Mouse (Mus musculus): ENCODE results near the gene Selenov. TPM values are rescaled to one million over a fixed set of nuclear protein-coding genes. Genes with fewer than 3 reads are reported as not detected.
"Not testable (repeated sequence)": the region's sequence is repeated elsewhere in the genome, so short reads cannot be mapped to it uniquely, and the experiment has no call there.

Selenov gene
- polyA plus RNA-seq, 1 experiment from 2014 or later, result 0.13 TPM

- Histone ChIP-seq H3K4me1 (no peaks in the 10 kb centered on the region), H3K9me3 (replicated peaks) (no peaks in the 10 kb centered on the region), H3K36me3 (no peaks in the 10 kb centered on the region), H3K27ac (replicated peaks) (no peak overlapping the region), H3K4me3 (replicated peaks) (no peak overlapping the region), H3K4me2 (replicated peaks) (no peak overlapping the region), H3K9ac (no peak overlapping the region), H3K27me3 (no peaks in the 10 kb centered on the region)
- WGBS, result 48% methylated on average over 5 of the region's 5 CpGs
- ATAC-seq (ENCODE audit: insufficient number of reproducible peaks, low FRiP score, low TSS enrichment, low read depth), result no peak
These were observed 28.1 kb downstream of the Selenov start for GRCm38 (mm10) chr7:28262861-28263260.

GRCm38 (mm10) chr7:28255476-28255875, 35.5 kb downstream of the Selenov start:
- Histone ChIP-seq H3K27ac (replicated peaks) (no peak overlapping the region), H3K4me1 (no peaks in the 10 kb centered on the region), H3K36me3 (no peaks in the 10 kb centered on the region), H3K4me2 (replicated peaks) (no peak overlapping the region), H3K9me3 (replicated peaks) (no peaks in the 10 kb centered on the region), H3K9ac (no peak overlapping the region), H3K27me3 (no peaks in the 10 kb centered on the region), H3K4me3 (replicated peaks) (no peak overlapping the region)
- ATAC-seq (ENCODE audit: insufficient number of reproducible peaks, low FRiP score, low TSS enrichment, low read depth), result no peak
- 86% methylated on average over 6 of the region's 6 CpGs for WGBS

GRCm38 (mm10) chr7:28254591-28254990, 36.4 kb downstream of the Selenov start:
- Histone ChIP-seq H3K9me3 (replicated peaks) (no peaks in the 10 kb centered on the region), H3K4me3 (replicated peaks) (no peak overlapping the region), H3K27me3 (no peaks in the 10 kb centered on the region), H3K4me2 (replicated peaks) (no peak overlapping the region), H3K27ac (replicated peaks) (no peak overlapping the region), H3K9ac (no peak overlapping the region), H3K36me3 (no peaks in the 10 kb centered on the region), H3K4me1 (no peaks in the 10 kb centered on the region)
- ATAC-seq (ENCODE audit: insufficient number of reproducible peaks, low FRiP score, low TSS enrichment, low read depth), result no peak
- 91% methylated on average over 6 of the region's 6 CpGs for WGBS

- no peaks in the 10 kb centered on the region for H3K9me3 ChIP-seq (replicated peaks)
- no peaks in the 10 kb centered on the region for H3K27me3 ChIP-seq
- no peak overlapping the region for H3K4me3 ChIP-seq (replicated peaks)
- H3K4me2 ChIP-seq (replicated peaks), result no peak overlapping the region
- no peak for ATAC-seq (ENCODE audit: insufficient number of reproducible peaks, low FRiP score, low TSS enrichment, low read depth)
- H3K4me1 ChIP-seq, result no peaks in the 10 kb centered on the region
- no peaks in the 10 kb centered on the region for H3K36me3 ChIP-seq
- no peak overlapping the region for H3K9ac ChIP-seq
- no peak overlapping the region for H3K27ac ChIP-seq (replicated peaks)
- WGBS, result 93% methylated on average over 17 of the region's 17 CpGs
These were observed 39.0 kb downstream of the Selenov start for GRCm38 (mm10) chr7:28251976-28252375.

GRCm38 (mm10) chr7:28248957-28249356, 42.0 kb downstream of the Selenov start:
- ATAC-seq (ENCODE audit: insufficient number of reproducible peaks, low FRiP score, low TSS enrichment, low read depth), result no peak
- no peaks in the 10 kb centered on the region for H3K36me3 ChIP-seq
- WGBS, result 96% methylated on average over 3 of the region's 3 CpGs
- no peaks in the 10 kb centered on the region for H3K9me3 ChIP-seq (replicated peaks)
- no peak overlapping the region for H3K4me3 ChIP-seq (replicated peaks)
- H3K9ac ChIP-seq, result no peak overlapping the region
- H3K27ac ChIP-seq (replicated peaks), result no peak overlapping the region
- no peaks in the 10 kb centered on the region for H3K4me1 ChIP-seq
- no peak overlapping the region for H3K4me2 ChIP-seq (replicated peaks)
- no peaks in the 10 kb centered on the region for H3K27me3 ChIP-seq

- not testable (repeated sequence) for H3K9ac ChIP-seq; ATAC-seq (ENCODE audit: insufficient number of reproducible peaks, low FRiP score, low TSS enrichment, low read depth); H3K36me3 ChIP-seq; H3K4me1 ChIP-seq; H3K9me3 ChIP-seq (replicated peaks); H3K4me3 ChIP-seq (replicated peaks); H3K4me2 ChIP-seq (replicated peaks); H3K27me3 ChIP-seq; H3K27ac ChIP-seq (replicated peaks)
- WGBS, result 66% methylated on average over 2 of the region's 2 CpGs
These were observed 47.0 kb downstream of the Selenov start for GRCm38 (mm10) chr7:28243943-28244342.

Other genes with a start within 250 kb of the Selenov start
- 288 and 301 TPM in 2 replicates for gene Psmc4, start 241.1 kb downstream of the Selenov start, polyA plus RNA-seq (2015; fragmentation: Nextera tagmentation; extraction: Ambion mirVana)
- gene Fcgbp, start 219.9 kb downstream of the Selenov start, polyA plus RNA-seq (2015; fragmentation: Nextera tagmentation; extraction: Ambion mirVana), result 0.49 and 0.69 TPM in 2 replicates
- 0.03 and 0.05 TPM in 2 replicates for gene 9530053A07Rik, start 161.7 kb downstream of the Selenov start, polyA plus RNA-seq (2015; fragmentation: Nextera tagmentation; extraction: Ambion mirVana)
- 114 and 116 TPM in 2 replicates for gene Fbl, start 121.5 kb downstream of the Selenov start, polyA plus RNA-seq (2015; fragmentation: Nextera tagmentation; extraction: Ambion mirVana)
- 14.9 and 15.2 TPM in 2 replicates for gene Dyrk1b, start 111.7 kb downstream of the Selenov start, polyA plus RNA-seq (2015; fragmentation: Nextera tagmentation; extraction: Ambion mirVana)
- 3.8 and 5.5 TPM in 2 replicates for gene Eid2, start 23.3 kb downstream of the Selenov start, polyA plus RNA-seq (2015; fragmentation: Nextera tagmentation; extraction: Ambion mirVana)
- 13.6 and 15.5 TPM in 2 replicates for gene Eid2b, start 13.4 kb downstream of the Selenov start, polyA plus RNA-seq (2015; fragmentation: Nextera tagmentation; extraction: Ambion mirVana)
- 2.0 and 2.4 TPM in 2 replicates for gene Dll3, start 11.1 kb upstream of the Selenov start, polyA plus RNA-seq (2015; fragmentation: Nextera tagmentation; extraction: Ambion mirVana)
- 125 and 128 TPM in 2 replicates for gene Timm50, start 20.9 kb upstream of the Selenov start, polyA plus RNA-seq (2015; fragmentation: Nextera tagmentation; extraction: Ambion mirVana)
- gene Supt5, start 47.6 kb upstream of the Selenov start, polyA plus RNA-seq (2015; fragmentation: Nextera tagmentation; extraction: Ambion mirVana), result 93.3 and 98.8 TPM in 2 replicates
- gene Rps16, start 59.5 kb upstream of the Selenov start, polyA plus RNA-seq (2015; fragmentation: Nextera tagmentation; extraction: Ambion mirVana), result 1,000 and 1,004 TPM in 2 replicates
- 66.8 and 76.1 TPM in 2 replicates for gene Plekhg2, start 81.4 kb upstream of the Selenov start, polyA plus RNA-seq (2015; fragmentation: Nextera tagmentation; extraction: Ambion mirVana)
- 20.2 and 23.5 TPM in 2 replicates for gene Zfp36, start 89.1 kb upstream of the Selenov start, polyA plus RNA-seq (2015; fragmentation: Nextera tagmentation; extraction: Ambion mirVana)
- gene Med29, start 101.5 kb upstream of the Selenov start, polyA plus RNA-seq (2015; fragmentation: Nextera tagmentation; extraction: Ambion mirVana), result 47.7 and 52.1 TPM in 2 replicates
- 78.9 and 84.9 TPM in 2 replicates for gene Paf1, start 101.8 kb upstream of the Selenov start, polyA plus RNA-seq (2015; fragmentation: Nextera tagmentation; extraction: Ambion mirVana)
- gene Gmfg, start 146.3 kb upstream of the Selenov start, polyA plus RNA-seq (2015; fragmentation: Nextera tagmentation; extraction: Ambion mirVana), result 16.8 and 18.1 TPM in 2 replicates
- gene Lrfn1, start 160.8 kb upstream of the Selenov start, polyA plus RNA-seq (2015; fragmentation: Nextera tagmentation; extraction: Ambion mirVana), result 4.8 and 5.3 TPM in 2 replicates
- not detected in 2 replicates for gene Ifnl2, start 219.3 kb upstream of the Selenov start, polyA plus RNA-seq (2015; fragmentation: Nextera tagmentation; extraction: Ambion mirVana)
- not detected in 2 replicates for gene Ifnl3, start 231.7 kb upstream of the Selenov start, polyA plus RNA-seq (2015; fragmentation: Nextera tagmentation; extraction: Ambion mirVana)
- not detected in 2 replicates for gene Sycn, start 249.7 kb upstream of the Selenov start, polyA plus RNA-seq (2015; fragmentation: Nextera tagmentation; extraction: Ambion mirVana)

Data from embryonic facial prominence, embryonic 15.5 days (tissue).